Mouse (Mus musculus): Measurements from ENCODE around the gene Zfp831. TPM values are rescaled to one million over a fixed set of nuclear protein-coding genes. Genes with fewer than 3 reads are reported as not detected.

The Zfp831 gene
- total RNA-seq, 2 experiments from 2014 or later = 1.6 to 2.5 TPM

GRCm38 (mm10) chr2:174717857-174718256 lies 74.5 kb downstream of the Zfp831 start:
- no peak for ATAC-seq (ENCODE audit: poor library complexity, severe bottlenecking)

GRCm38 (mm10) chr2:174727114-174727823 lies 83.9 kb downstream of the Zfp831 start:
- ATAC-seq (ENCODE audit: poor library complexity, severe bottlenecking) = no peak

GRCm38 (mm10) chr2:174731939-174732338 lies 88.6 kb downstream of the Zfp831 start:
- no peak for ATAC-seq (ENCODE audit: poor library complexity, severe bottlenecking)

- no peak for ATAC-seq (ENCODE audit: poor library complexity, severe bottlenecking)
These were observed 91.9 kb downstream of the Zfp831 start for GRCm38 (mm10) chr2:174735270-174735669.

- ATAC-seq (ENCODE audit: poor library complexity, severe bottlenecking) = no peak
These were observed 103.8 kb downstream of the Zfp831 start for GRCm38 (mm10) chr2:174747182-174747581.

GRCm38 (mm10) chr2:174748381-174748780 lies 105.0 kb downstream of the Zfp831 start:
- peak; percentile 56 for ATAC-seq (ENCODE audit: poor library complexity, severe bottlenecking)

- no peak for ATAC-seq (ENCODE audit: poor library complexity, severe bottlenecking)
These were observed 109.9 kb downstream of the Zfp831 start for GRCm38 (mm10) chr2:174753197-174753596.

GRCm38 (mm10) chr2:174754231-174754630 lies 110.9 kb downstream of the Zfp831 start:
- ATAC-seq (ENCODE audit: poor library complexity, severe bottlenecking) = no peak

- no peak for ATAC-seq (ENCODE audit: poor library complexity, severe bottlenecking)
These were observed 115.9 kb downstream of the Zfp831 start for GRCm38 (mm10) chr2:174759189-174759588.

Other genes starting within 250 kb of the Zfp831 start
- gene Nelfcd, start 227.7 kb upstream of the Zfp831 start, total RNA-seq (2015) = 24.5 and 25.5 TPM in 2 replicates
- 26.3 and 39.0 TPM in 2 replicates for gene Nelfcd, start 227.7 kb upstream of the Zfp831 start, total RNA-seq (2017)
- 265 and 282 TPM in 2 replicates for gene Ctsz, start 204.5 kb upstream of the Zfp831 start, total RNA-seq (2015)
- gene Ctsz, start 204.5 kb upstream of the Zfp831 start, total RNA-seq (2017) = 388 and 414 TPM in 2 replicates
- gene Tubb1, start 192.8 kb upstream of the Zfp831 start, total RNA-seq (2015) = not detected in 2 replicates
- 0.26 and 0.53 TPM in 2 replicates for gene Tubb1, start 192.8 kb upstream of the Zfp831 start, total RNA-seq (2017)
- gene Atp5e, start 179.4 kb upstream of the Zfp831 start, total RNA-seq (2015) = 421 and 466 TPM in 2 replicates
- 212 and 256 TPM in 2 replicates for gene Atp5e, start 179.4 kb upstream of the Zfp831 start, total RNA-seq (2017)
- 62.1 and 66.9 TPM in 2 replicates for gene Prelid3b, start 170.5 kb upstream of the Zfp831 start, total RNA-seq (2015)
- gene Prelid3b, start 170.5 kb upstream of the Zfp831 start, total RNA-seq (2017) = 141 and 145 TPM in 2 replicates
- not detected in 2 replicates for gene Edn3, start 117.1 kb downstream of the Zfp831 start, total RNA-seq (2015)
- not detected in 2 replicates for gene Edn3, start 117.1 kb downstream of the Zfp831 start, total RNA-seq (2017)

Data from megakaryocyte, adult 5-6 weeks (primary cell).